Mouse (Mus musculus) neural tube, embryonic 13.5 days (tissue): ENCODE results near the gene Scn10a. TPM values are rescaled to one million over a fixed set of nuclear protein-coding genes. Genes with fewer than 3 reads are reported as not detected.

ENCODE experiments used
- ATAC-seq: fragments of 200-750 bp; cut with Nextera tagmentation; 2 replicates; pipeline ENCODE4 v1.8.0; 2017; ENCODE audit warnings: low read depth, mild to moderate bottlenecking, moderate TSS enrichment, moderate library complexity
- H3K27ac ChIP-seq: fragments of 300-500 bp; sonication (generic); replicated peaks from 2 replicates; pipeline ENCODE4 v1.5.1; 2015; ENCODE audit warnings: moderate library complexity, mild to moderate bottlenecking, inconsistent platforms
- H3K27me3 ChIP-seq: fragments of 300-500 bp; sonication (generic); 2 replicates; pipeline ENCODE4 v1.6.1; 2015; ENCODE audit warnings: mild to moderate bottlenecking, inconsistent platforms
- H3K36me3 ChIP-seq: fragments of 300-500 bp; sonication (generic); 2 replicates; pipeline ENCODE4 v1.6.1; 2015; ENCODE audit warnings: mild to moderate bottlenecking, inconsistent platforms
- H3K4me1 ChIP-seq: fragments of 300-500 bp; sonication (generic); replicated peaks from 2 replicates; pipeline ENCODE4 v1.6.1; 2015; ENCODE audit warnings: inconsistent platforms
- H3K4me2 ChIP-seq: fragments of 300-500 bp; sonication (generic); 2 replicates; pipeline ENCODE4 v1.6.1; 2015; ENCODE audit warnings: inconsistent platforms, mild to moderate bottlenecking, moderate library complexity
- H3K4me3 ChIP-seq: fragments of 300-500 bp; sonication (generic); 2 replicates; pipeline ENCODE4 v1.5.1; 2015; ENCODE audit warnings: mild to moderate bottlenecking, inconsistent platforms
- H3K9ac ChIP-seq: fragments of 300-500 bp; sonication (generic); 2 replicates; pipeline ENCODE4 v1.6.1; 2015; ENCODE audit warnings: moderate library complexity, mild to moderate bottlenecking, inconsistent platforms
- H3K9me3 ChIP-seq: fragments of 300-500 bp; sonication (generic); 2 replicates; pipeline ENCODE4 v1.6.1; 2016; ENCODE audit warnings: inconsistent platforms
- WGBS: fragments of 180-500 bp; shearing (Covaris S2); methylation state at CpG from one replicate; pipeline ENCODE4 v1.1.7; 2015; 5-methylcytosine and 5-hydroxymethylcytosine counted together
- polyA plus RNA-seq: library from polyadenylated mRNA; unstranded; fragments of >200 nt; fragmentation: Nextera tagmentation; extraction: Ambion mirVana; gene quantifications from 2 replicates; pipeline ENCODE4 v1.2.1, GENCODE M21; 2015

Scn10a gene
- polyA plus RNA-seq, 1 experiment from 2014 or later: 12.3 TPM

DNA sequence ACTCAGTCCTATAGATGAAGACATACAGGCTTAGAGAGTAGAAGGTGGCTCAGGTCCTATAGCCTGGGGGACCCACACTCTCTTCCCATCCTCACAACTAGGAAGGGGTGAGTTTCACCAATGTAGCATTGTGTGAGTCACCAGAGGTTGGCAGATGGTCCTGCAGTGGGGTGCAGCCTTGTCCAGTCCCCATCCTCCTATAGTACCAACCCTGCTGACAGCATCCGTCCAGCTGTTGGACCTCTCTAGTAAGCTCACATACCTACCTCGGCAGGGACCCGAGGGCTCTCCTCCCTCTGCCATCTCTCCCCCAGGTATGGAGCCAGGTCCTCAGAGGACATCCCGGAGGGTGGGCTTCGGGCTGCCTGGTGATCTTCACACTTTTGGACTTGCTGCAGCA, 85.6 kb downstream of the Scn10a start:
- Histone ChIP-seq H3K27ac (peak overlapping the region; percentile 78), H3K27me3 (no peaks in the 10 kb centered on the region), H3K4me2 (no peak overlapping the region), H3K4me3 (no peak overlapping the region), H3K9ac (no peak overlapping the region), H3K4me1 (peaks cover 31% of the 10 kb centered on the region), H3K9me3 (no peaks in the 10 kb centered on the region), H3K36me3 (no peaks in the 10 kb centered on the region)
- WGBS: 87% methylated on average over 5 of the region's 5 CpGs
- ATAC-seq: no peak

DNA sequence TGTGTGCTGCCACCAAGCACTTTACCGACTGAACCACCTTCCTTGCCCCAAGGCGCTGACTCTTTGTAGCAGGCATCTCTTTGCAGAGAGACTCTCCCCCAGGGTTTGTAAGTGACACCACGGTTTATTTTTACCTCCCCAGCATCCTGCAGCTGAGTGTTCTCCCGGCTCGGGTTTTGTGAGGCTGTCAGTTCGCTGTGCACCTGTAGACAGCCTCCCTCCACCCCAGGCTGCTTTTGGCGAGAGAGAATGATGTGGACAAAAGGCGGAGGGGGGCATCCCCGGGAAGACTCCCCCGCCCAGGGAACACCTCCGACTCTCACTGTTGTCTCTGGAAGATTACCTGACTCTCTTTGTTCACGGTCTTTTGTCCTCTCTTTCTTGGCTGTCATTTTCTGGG, 86.3 kb downstream of the Scn10a start:
- Histone ChIP-seq H3K4me1 (peaks cover 33% of the 10 kb centered on the region), H3K27ac (peak overlapping the region; percentile 78), H3K4me2 (no peak overlapping the region), H3K4me3 (no peak overlapping the region), H3K9me3 (no peaks in the 10 kb centered on the region), H3K27me3 (no peaks in the 10 kb centered on the region), H3K9ac (no peak overlapping the region), H3K36me3 (no peaks in the 10 kb centered on the region)
- WGBS: 50% methylated on average over 12 of the region's 12 CpGs
- ATAC-seq: no peak

DNA sequence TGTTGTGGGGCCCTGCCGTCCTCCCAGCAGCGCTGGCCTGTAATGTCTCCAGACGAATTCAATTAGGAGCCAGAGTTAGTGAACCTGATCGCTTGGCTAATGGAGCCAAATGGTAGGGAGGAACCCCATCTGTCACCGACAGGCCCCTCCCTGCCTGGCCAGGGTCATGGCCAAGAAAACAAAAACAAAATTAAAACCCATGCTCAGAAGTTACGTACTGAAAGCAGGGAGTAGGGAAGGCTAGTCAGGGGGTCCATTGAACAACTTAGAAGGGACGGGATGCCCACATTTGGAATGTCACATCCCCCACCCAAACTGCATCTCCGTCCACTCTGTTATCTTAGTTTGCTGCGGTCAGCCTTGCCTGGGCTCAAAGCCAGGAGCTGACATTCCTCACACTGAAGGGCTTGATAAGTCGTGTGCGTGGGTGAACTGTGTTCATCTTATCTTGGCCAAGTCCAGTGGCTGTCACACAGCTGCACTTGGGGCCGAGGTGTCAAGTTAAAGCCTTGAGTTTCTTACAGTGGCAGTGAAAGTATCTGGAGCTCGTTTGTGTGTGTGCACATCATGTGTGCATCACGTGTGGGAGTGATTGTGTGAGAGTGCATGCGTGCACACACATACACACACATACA, 87.1 kb downstream of the Scn10a start:
- peak overlapping the region; percentile 78 for H3K27ac ChIP-seq
- H3K9me3 ChIP-seq: no peaks in the 10 kb centered on the region
- H3K4me3 ChIP-seq: no peak overlapping the region
- H3K27me3 ChIP-seq: no peaks in the 10 kb centered on the region
- peaks cover 33% of the 10 kb centered on the region for H3K4me1 ChIP-seq
- no peaks in the 10 kb centered on the region for H3K36me3 ChIP-seq
- peak; percentile 52; the same call in 1 of the 2 replicates for ATAC-seq
- WGBS: 39% methylated on average over 15 of the region's 15 CpGs
- no peak overlapping the region for H3K4me2 ChIP-seq
- H3K9ac ChIP-seq: no peak overlapping the region

DNA sequence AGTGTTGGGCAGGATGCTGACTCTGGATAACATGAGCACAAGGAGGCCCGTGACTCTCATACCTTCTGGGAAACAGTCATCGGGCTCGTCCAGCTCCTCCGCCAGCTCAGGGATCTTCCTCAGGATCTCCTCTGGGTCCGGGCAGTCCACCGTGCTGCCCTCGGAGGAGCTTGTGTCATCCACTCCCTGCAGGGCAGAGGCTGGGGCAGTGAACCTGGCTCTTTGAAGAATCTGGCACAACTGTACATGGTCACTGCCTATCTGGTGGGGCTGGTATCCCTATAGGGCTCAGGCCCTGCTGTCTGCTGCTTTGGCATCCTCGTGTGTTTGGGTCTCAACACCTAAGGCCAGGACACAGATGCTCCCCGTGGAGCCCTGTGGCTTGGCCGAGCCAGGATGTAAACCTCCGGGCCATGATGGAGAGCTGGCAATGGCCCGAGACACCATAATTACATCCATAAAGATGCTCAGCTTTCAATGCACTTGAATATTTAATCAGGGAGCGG, 87.7 kb downstream of the Scn10a start:
- Histone ChIP-seq H3K4me2 (no peak overlapping the region), H3K36me3 (no peaks in the 10 kb centered on the region), H3K9ac (no peak overlapping the region), H3K27ac (peak overlapping the region; percentile 78), H3K9me3 (no peaks in the 10 kb centered on the region), H3K4me1 (peaks cover 33% of the 10 kb centered on the region), H3K4me3 (no peak overlapping the region), H3K27me3 (no peaks in the 10 kb centered on the region)
- 51% methylated on average over 13 of the region's 13 CpGs for WGBS
- peak; percentile 25; the same call in 1 of the 2 replicates for ATAC-seq

DNA sequence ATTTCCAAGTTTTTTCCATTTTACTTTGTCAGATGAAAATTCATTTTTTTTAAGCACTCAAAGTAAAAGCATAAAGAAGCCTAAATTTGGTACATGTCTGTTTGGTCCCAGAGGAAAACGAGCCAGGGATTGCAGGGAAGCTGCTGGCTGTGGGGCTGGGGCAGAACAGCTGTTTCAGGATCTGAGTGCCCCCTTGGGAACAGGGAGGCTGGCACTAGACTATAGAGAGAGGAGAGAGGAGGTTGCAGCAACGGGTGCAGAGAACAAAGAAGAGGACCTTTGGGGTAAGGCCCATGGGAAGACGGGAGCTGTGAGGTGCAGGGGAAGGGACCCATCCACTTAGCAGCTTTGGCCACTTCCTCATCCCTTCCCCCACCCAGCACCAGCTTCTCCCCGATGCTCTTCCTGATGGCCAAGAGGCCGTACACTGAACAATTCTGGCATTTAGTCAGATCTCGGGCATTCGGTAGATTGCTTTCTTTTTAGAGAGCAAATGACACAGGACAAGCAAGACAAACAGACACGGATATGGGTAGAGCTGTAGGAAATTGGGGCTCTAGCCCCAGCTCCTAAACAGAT, 90.3 kb downstream of the Scn10a start:
- no peaks in the 10 kb centered on the region for H3K27me3 ChIP-seq
- no peak overlapping the region for H3K4me3 ChIP-seq
- 45% methylated on average over 8 of the region's 8 CpGs for WGBS
- H3K4me2 ChIP-seq: no peak overlapping the region
- H3K9me3 ChIP-seq: peaks cover 4% of the 10 kb centered on the region; the same call in 1 of the 2 replicates
- peak; percentile 70; the same call in 1 of the 2 replicates for ATAC-seq
- H3K36me3 ChIP-seq: no peaks in the 10 kb centered on the region
- peaks cover 33% of the 10 kb centered on the region for H3K4me1 ChIP-seq
- H3K27ac ChIP-seq: peak overlapping the region; percentile 75
- no peak overlapping the region for H3K9ac ChIP-seq

DNA sequence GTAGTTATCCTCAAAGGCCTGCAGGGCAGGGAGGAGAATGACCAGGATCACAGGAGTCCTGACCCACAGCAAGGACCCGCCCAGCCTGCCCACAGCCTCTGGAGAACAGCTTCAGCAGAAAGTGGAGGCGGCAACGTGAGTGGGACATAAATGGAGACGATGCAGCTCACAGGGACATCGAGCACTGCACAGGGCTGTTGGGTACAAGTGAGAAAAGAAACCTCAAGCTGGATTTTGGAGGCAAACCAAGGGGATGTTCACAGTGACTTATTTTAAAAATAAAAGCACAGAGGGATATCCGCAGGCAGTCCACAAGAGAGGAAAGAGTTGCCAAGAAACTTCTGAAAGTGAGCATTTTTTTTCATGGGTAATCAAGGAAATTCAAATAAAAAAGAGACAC, 91.9 kb downstream of the Scn10a start:
- ATAC-seq: no peak
- 79% methylated on average over 6 of the region's 6 CpGs for WGBS
- Histone ChIP-seq H3K4me1 (peaks cover 23% of the 10 kb centered on the region), H3K9ac (no peak overlapping the region), H3K9me3 (peaks cover 4% of the 10 kb centered on the region; the same call in 1 of the 2 replicates), H3K27me3 (no peaks in the 10 kb centered on the region), H3K36me3 (no peaks in the 10 kb centered on the region), H3K4me3 (no peak overlapping the region), H3K4me2 (no peak overlapping the region), H3K27ac (no peak overlapping the region)

DNA sequence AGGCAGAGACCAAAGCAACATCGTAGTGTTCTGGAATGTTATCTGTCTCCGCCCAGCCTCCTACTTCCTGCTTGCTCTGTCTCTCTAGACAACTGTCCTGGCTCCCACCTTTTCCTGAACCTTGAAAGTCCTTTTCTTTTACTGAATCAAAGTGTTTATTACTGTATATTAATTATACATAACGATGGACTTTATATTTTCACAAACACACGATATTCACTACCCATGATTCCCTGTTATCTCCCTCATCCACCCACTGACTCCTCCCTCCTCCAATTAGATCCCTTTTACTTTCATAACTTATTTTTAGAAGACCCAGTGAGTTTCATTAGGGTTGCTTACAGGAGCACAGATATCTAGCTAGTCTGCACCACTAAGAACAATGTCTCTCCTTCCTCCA, 95.0 kb downstream of the Scn10a start:
- Histone ChIP-seq H3K36me3 (no peaks in the 10 kb centered on the region), H3K9ac (no peak overlapping the region), H3K27me3 (no peaks in the 10 kb centered on the region), H3K4me1 (peaks cover 9% of the 10 kb centered on the region), H3K9me3 (peaks cover 4% of the 10 kb centered on the region; the same call in 1 of the 2 replicates), H3K4me2 (no peak overlapping the region), H3K27ac (no peak overlapping the region), H3K4me3 (no peak overlapping the region)
- ATAC-seq: no peak
- 90% methylated on average over 4 of the region's 4 CpGs for WGBS

DNA sequence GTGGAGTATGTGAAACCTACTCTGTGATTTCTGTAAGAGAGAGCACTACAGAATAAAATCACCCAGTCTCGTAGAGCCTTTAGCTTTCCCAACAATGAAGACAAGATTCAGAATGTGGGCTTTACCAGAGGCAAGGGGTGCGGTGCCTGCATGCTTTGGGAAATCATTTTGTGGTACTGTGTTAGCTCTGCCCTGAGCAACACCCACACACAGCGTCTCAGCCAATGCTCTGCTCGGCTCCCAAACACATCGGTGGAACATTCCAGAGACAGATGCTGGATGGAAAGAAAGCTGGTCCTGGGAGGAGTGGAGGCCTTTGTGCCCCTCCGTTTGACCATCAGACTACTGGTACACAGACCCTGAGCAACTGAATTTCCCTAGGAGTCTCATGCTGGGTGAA, 104.3 kb downstream of the Scn10a start:
- Histone ChIP-seq H3K36me3 (no peaks in the 10 kb centered on the region), H3K4me1 (no peaks in the 10 kb centered on the region), H3K27me3 (no peaks in the 10 kb centered on the region), H3K9ac (no peak overlapping the region), H3K4me3 (no peak overlapping the region), H3K27ac (no peak overlapping the region), H3K4me2 (no peak overlapping the region), H3K9me3 (no peaks in the 10 kb centered on the region)
- 84% methylated on average over 6 of the region's 6 CpGs for WGBS
- no peak for ATAC-seq

DNA sequence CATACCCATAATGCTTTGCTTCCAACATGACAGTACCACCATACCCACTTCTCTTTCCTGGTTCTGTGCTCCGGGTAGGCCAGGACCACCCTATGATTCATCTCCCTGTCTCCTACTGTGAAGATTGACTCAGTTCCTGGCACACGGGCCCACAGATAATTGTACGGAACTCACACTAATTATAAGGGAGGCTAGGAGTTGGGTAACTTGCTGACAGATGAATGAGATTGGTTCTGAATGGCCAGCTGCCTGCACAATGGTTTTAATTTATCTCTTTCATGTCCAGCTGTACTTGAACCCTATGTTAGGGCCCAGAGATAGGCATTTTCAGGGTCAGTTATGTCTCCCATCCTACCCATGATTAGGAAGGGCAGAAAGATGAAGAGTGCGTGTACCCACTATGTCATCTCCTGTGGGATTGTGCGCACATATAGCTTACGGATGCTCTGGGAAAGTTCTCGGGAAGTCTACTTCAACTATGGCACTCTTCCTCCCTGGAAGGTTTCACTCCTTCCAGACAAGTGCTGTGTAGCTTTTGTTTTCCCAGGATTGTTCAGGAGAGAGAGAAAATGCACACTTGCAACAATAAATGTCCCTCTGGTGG, 108.5 kb downstream of the Scn10a start:
- H3K36me3 ChIP-seq: no peaks in the 10 kb centered on the region
- no peak for ATAC-seq
- no peaks in the 10 kb centered on the region for H3K27me3 ChIP-seq
- H3K4me3 ChIP-seq: no peak overlapping the region
- no peaks in the 10 kb centered on the region for H3K4me1 ChIP-seq
- H3K9me3 ChIP-seq: no peaks in the 10 kb centered on the region
- 87% methylated on average over 7 of the region's 7 CpGs for WGBS
- H3K27ac ChIP-seq: no peak overlapping the region
- no peak overlapping the region for H3K9ac ChIP-seq
- H3K4me2 ChIP-seq: no peak overlapping the region

DNA sequence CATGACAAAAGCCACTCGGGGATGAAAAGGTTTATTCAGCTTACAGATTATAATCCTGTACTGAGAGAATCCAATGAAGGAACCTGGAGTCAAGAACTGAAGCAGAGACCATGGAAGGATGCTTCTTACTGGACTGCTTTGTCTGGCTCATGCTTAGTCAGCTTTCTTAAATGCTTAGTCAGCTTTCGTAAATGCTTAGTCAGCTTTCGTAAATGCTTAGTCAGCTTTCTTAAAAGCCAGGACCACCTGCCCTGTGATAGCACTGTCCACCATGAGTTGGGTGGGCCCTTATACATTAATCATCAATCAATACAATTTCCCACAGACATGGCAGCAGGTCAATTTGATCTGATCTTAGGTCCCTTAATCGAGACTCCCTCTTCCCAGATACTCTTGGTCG, 112.2 kb downstream of the Scn10a start:
- WGBS: 92% methylated on average over 5 of the region's 5 CpGs
- Histone ChIP-seq H3K9ac (no peak overlapping the region), H3K36me3 (no peaks in the 10 kb centered on the region), H3K27me3 (no peaks in the 10 kb centered on the region), H3K27ac (no peak overlapping the region), H3K9me3 (no peaks in the 10 kb centered on the region), H3K4me1 (no peaks in the 10 kb centered on the region), H3K4me3 (no peak overlapping the region), H3K4me2 (no peak overlapping the region)
- no peak for ATAC-seq

DNA sequence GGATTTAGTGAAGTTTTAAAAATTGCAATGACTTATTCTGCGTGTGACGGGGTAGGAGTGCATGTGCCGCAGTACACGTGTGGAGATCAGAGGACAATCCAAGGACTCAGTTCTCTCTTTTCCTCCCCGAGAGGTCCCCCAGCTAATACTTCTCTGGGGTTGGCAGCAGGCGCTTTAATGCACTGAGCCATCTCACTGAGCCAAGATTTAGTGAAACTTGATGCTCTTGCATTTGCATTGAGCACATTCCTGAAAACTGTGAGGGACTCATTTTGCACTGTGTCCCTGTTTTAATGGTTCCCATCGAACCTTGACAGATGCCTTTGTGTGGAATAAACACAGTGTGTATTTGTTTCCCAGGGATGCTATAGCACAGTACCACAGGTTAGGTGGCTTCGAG, 114.5 kb downstream of the Scn10a start:
- Histone ChIP-seq H3K4me3 (no peak overlapping the region), H3K36me3 (no peaks in the 10 kb centered on the region), H3K9me3 (peaks cover 6% of the 10 kb centered on the region; the same call in 1 of the 2 replicates), H3K27ac (no peak overlapping the region), H3K4me1 (no peaks in the 10 kb centered on the region), H3K4me2 (no peak overlapping the region), H3K27me3 (no peaks in the 10 kb centered on the region), H3K9ac (no peak overlapping the region)
- WGBS: 82% methylated on average over 8 of the region's 8 CpGs
- ATAC-seq: no peak

DNA sequence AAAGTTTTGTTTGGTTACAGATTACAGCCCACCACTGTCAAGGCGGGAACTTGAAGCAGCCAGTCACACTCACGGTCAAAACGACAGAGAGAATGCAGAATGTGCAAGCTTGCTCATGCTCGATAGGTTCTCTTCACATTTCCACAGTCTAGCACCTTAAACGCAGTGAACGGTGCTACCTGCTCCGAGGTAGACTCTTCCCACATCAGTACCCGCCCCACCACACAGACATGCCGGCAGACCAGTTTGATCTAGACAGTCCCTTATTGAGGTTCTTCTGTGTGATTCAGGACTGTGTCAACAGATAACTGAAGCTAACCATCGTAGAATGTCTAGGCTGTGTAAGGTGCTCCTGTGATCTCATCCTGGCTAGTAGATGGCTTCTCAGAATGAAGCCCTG, 120.6 kb downstream of the Scn10a start:
- ATAC-seq: no peak
- Histone ChIP-seq H3K4me3 (no peak overlapping the region), H3K4me1 (no peaks in the 10 kb centered on the region), H3K27ac (no peak overlapping the region), H3K4me2 (no peak overlapping the region), H3K36me3 (no peaks in the 10 kb centered on the region), H3K27me3 (no peaks in the 10 kb centered on the region), H3K9me3 (peaks cover 6% of the 10 kb centered on the region; the same call in 1 of the 2 replicates), H3K9ac (no peak overlapping the region)
- 90% methylated on average over 10 of the region's 10 CpGs for WGBS
